Mouse (Mus musculus) forebrain, embryonic 15.5 days (tissue): ENCODE results near the gene Rnf181. TPM values are rescaled to one million over a fixed set of nuclear protein-coding genes. Genes with fewer than 3 reads are reported as not detected.

Experiments
- ATAC-seq: fragments of 200-750 bp; cut with Nextera tagmentation; replicated peaks from 2 replicates; pipeline ENCODE4 v1.8.0; 2017; ENCODE audit warnings: mild to moderate bottlenecking, moderate TSS enrichment, moderate library complexity
- H3K27ac ChIP-seq: fragments of 300-500 bp; sonication (generic); replicated peaks from 2 replicates; pipeline ENCODE4 v1.5.1; 2015; ENCODE audit warnings: mild to moderate bottlenecking, inconsistent platforms
- H3K27me3 ChIP-seq: fragments of 300-500 bp; sonication (generic); 2 replicates; pipeline ENCODE4 v1.6.1; 2015; ENCODE audit warnings: inconsistent platforms
- H3K36me3 ChIP-seq: fragments of 300-500 bp; sonication (generic); 2 replicates; pipeline ENCODE4 v1.6.1; 2015; ENCODE audit warnings: mild to moderate bottlenecking, inconsistent platforms
- H3K4me1 ChIP-seq: fragments of 300-500 bp; sonication (generic); 2 replicates; pipeline ENCODE4 v1.6.1; 2015; ENCODE audit warnings: inconsistent platforms
- H3K4me2 ChIP-seq: fragments of 300-500 bp; sonication (generic); replicated peaks from 2 replicates; pipeline ENCODE4 v1.6.1; 2015; ENCODE audit warnings: mild to moderate bottlenecking, inconsistent platforms
- H3K4me3 ChIP-seq: fragments of 300-500 bp; sonication (generic); 2 replicates; pipeline ENCODE4 v1.5.1; 2015; ENCODE audit warnings: mild to moderate bottlenecking, inconsistent platforms
- H3K9ac ChIP-seq: fragments of 300-500 bp; sonication (generic); replicated peaks from 2 replicates; pipeline ENCODE4 v1.6.1; 2015; ENCODE audit warnings: mild to moderate bottlenecking, inconsistent platforms
- H3K9me3 ChIP-seq: fragments of 300-500 bp; sonication (generic); 2 replicates; pipeline ENCODE4 v1.6.1; 2016; ENCODE audit warnings: inconsistent platforms
- WGBS: fragments of 180-500 bp; shearing (Covaris S2); methylation state at CpG from one replicate; pipeline ENCODE4 v1.1.7; 2015; ENCODE audit warnings: mixed read lengths; 5-methylcytosine and 5-hydroxymethylcytosine counted together
- polyA plus RNA-seq: library from polyadenylated mRNA; unstranded; fragments of >200 nt; fragmentation: Nextera tagmentation; extraction: Ambion mirVana; gene quantifications from 2 replicates; pipeline ENCODE4 v1.2.1, GENCODE M21; 2015

The Rnf181 gene
- polyA plus RNA-seq, 1 experiment from 2014 or later, result 126 TPM

DNA sequence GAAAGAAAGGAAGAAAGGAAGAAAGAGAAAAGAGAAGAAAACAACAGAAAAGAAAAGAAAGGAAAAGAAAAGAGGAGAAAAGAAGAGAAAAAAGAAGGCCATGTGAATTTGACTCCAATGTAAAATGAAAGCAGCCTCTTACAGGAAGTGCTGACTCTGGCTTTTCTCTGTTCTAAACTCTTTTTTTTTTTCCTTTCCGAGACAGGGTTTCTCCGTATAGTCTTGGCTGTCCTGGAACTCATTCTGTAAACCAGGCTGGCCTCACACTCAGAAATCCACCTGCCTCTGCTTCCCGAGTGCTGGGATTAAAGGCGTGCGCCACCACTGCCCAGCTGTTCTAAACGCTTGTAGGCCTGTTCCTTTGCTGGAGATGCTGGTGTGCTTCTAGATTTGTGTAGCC is 15.7 kb upstream of the Rnf181 start:
- H3K4me2 ChIP-seq, result no peak overlapping the region
- no peak overlapping the region for H3K27ac ChIP-seq

DNA sequence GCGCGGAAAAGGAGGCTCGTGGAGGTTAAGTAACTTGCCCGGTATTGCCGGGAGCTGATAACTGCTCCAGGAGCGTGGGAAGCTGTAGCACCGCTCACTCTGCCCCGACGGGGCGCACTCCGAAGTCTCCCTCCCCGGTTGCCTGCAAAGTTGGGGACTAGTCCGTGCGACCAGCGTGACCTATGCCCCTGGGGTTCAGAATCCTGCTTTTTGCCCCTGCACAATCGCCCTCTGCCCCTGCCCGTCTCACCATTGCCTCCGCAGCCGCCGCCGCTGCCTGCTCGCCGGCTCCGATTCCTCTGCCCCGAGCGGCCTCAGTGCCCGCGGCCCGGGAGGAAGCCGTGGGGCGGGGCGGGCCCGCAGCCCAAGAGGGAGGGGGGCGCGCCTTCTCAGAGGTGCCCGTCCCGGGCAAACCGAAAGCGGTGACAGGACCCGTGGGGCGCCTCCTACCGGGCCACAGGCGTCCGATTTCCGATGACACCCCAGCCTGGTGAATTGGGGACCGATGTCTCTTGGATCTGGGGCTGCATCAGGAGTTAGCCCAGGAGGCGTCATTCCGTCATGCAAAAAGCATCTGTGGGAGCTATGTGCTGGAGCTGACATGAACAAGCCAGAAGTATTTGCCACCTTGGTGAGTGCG is 13.5 kb upstream of the Rnf181 start, which contains the start of gene Vamp5:
Gene Vamp5, minus strand, starts transcription at position 338 of the 640 bp plus-strand sequence.
- Histone ChIP-seq H3K4me2 (peak within 1 kb of the TSS; percentile 60), H3K27ac (no peak within 1 kb of the TSS), H3K27me3 (peaks cover 22% of the 10 kb centered on the region; the same call in 1 of the 2 replicates), H3K9ac (peak within 1 kb of the TSS; percentile 40), H3K4me3 (peak within 1 kb of the TSS; percentile 40), H3K36me3 (no peaks in the 10 kb centered on the region), H3K4me1 (peaks cover 7% of the 10 kb centered on the region), H3K9me3 (no peaks in the 10 kb centered on the region)
- ATAC-seq, result peak; percentile 64; the same call in 1 of the 2 replicates
- 2% methylated on average over 47 of the region's 49 CpGs for WGBS

More for the DNA sequence above, 15.7 kb upstream of the Rnf181 start:
- Histone ChIP-seq H3K4me3 (no peak overlapping the region), H3K4me1 (peaks cover 7% of the 10 kb centered on the region), H3K9ac (no peak overlapping the region), H3K9me3 (no peaks in the 10 kb centered on the region), H3K27me3 (peaks cover 22% of the 10 kb centered on the region; the same call in 1 of the 2 replicates), H3K36me3 (no peaks in the 10 kb centered on the region)
- no peak for ATAC-seq
- WGBS, result 84% methylated on average over 6 of the region's 6 CpGs

DNA sequence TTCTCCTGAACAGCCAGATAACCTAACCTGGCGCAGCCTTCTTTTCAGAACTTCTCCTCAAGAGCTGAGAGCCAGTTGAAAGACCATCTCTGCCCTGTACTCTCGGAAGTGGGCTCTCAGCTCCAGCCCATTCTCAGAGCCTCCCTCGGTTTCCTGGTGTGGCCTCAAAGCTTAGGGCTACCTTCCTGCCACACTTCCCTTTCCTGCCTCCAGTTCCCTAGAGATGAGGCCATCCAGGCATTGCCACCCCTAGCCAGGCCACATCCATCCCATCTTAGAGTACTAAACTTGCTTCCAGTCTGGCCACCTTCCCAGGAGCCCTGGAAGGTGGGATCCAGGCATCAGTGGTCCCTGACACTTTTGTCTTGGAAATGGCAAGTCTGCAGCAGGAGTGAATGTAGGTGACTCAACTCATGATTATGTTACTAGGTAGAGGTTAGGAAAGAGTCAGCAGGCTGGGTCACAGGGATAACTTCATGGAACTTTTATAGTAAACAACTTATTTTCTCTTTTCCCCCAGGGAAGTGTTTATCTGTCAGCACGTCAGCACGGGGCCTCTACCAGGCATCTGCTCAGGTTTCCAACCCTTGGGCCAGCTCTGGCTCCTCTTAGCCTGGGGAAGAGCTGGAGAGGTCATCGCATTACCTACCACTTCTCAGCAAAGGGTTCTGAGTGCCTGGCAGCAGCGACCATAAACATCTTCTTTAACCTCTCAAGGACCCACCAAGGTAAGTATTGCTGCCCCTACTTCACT is 12.8 kb upstream of the Rnf181 start:
- peaks cover 22% of the 10 kb centered on the region; the same call in 1 of the 2 replicates for H3K27me3 ChIP-seq
- H3K27ac ChIP-seq, result no peak overlapping the region
- H3K9me3 ChIP-seq, result no peaks in the 10 kb centered on the region
- peak overlapping the region; percentile 40; the same call in 1 of the 2 replicates for H3K4me3 ChIP-seq
- peaks cover 7% of the 10 kb centered on the region for H3K4me1 ChIP-seq
- ATAC-seq, result no peak
- H3K4me2 ChIP-seq, result peak overlapping the region; percentile 60
- 42% methylated on average over 7 of the region's 7 CpGs for WGBS
- no peak overlapping the region for H3K9ac ChIP-seq
- H3K36me3 ChIP-seq, result no peaks in the 10 kb centered on the region

DNA sequence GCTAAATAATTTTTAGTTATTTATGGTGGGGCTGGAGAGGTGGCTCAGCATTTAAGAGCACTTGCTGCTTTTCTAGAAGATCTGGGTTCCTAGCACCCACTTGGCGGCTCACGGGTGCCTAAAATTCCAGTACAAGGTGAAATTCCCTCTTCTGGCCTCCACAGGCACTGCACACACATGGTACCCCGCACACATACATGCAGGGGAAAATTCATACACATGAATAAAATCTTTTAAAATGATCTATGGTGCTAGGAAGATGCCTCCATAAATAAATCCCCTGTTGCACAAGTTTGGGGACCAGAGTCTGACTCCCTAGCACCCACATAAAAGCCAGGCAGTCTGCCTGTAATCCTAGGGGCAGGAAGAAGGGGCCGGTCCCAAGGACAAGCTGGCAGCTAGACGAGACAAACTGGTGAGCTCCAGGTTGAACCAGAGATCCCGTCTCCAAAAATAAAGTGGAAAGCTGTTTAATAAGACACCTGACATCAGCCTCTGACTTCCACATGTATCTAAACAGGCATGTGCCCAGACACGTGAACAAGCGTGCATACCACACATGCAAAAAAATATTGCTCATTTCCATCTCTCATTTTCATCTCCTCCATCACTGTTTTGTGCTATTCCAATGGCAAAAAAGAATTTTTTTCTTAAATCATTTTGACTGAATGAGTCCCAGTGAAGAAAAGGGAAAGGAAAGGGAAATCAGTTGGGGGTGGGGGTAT is 11.9 kb upstream of the Rnf181 start:
- Histone ChIP-seq H3K27ac (no peak overlapping the region), H3K9me3 (no peaks in the 10 kb centered on the region), H3K27me3 (peaks cover 22% of the 10 kb centered on the region; the same call in 1 of the 2 replicates), H3K9ac (no peak overlapping the region), H3K4me3 (no peak overlapping the region), H3K4me2 (no peak overlapping the region), H3K36me3 (no peaks in the 10 kb centered on the region), H3K4me1 (peaks cover 7% of the 10 kb centered on the region)
- 87% methylated on average over 8 of the region's 8 CpGs for WGBS
- no peak for ATAC-seq

DNA sequence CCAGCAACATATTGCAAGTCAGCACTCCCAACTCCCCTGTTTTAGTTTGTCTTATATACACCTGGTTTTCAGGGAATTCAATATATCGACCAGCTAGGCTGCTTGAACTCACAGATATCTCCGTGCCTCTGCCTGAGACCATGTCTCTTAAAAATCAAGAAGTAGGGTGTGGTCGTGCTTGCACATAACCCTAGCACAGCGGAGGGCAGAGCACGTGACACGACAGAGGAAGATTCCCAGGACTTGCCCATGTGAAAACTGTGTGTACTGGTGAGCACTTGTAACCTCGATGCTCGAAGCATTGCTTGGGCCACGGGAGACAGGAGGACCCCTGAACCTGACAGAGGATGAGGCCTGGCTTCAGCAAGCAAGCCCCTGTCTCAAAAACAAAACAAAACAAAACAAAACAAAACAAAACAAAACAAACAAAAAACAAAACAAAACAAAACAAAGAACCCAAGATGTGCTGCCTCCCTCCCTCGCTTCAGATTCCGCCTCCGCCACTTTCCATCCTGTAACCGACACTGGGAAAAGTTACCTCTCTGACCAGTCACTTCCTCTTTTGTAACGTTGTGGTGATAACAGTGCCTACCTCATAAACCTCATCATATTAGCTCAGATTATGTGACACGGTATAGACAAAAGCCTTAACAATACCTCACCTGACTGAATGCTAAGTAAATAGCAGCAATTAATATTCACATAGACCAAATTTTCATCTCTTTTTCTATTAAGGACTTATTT is 8.2 kb upstream of the Rnf181 start:
- Histone ChIP-seq H3K4me2 (no peak overlapping the region), H3K27me3 (peaks cover 9% of the 10 kb centered on the region; the same call in 1 of the 2 replicates), H3K4me1 (peaks cover 1% of the 10 kb centered on the region), H3K4me3 (no peak overlapping the region), H3K9ac (no peak overlapping the region), H3K36me3 (no peaks in the 10 kb centered on the region), H3K9me3 (no peaks in the 10 kb centered on the region), H3K27ac (no peak overlapping the region)
- WGBS, result 84% methylated on average over 15 of the region's 15 CpGs
- no peak for ATAC-seq

DNA sequence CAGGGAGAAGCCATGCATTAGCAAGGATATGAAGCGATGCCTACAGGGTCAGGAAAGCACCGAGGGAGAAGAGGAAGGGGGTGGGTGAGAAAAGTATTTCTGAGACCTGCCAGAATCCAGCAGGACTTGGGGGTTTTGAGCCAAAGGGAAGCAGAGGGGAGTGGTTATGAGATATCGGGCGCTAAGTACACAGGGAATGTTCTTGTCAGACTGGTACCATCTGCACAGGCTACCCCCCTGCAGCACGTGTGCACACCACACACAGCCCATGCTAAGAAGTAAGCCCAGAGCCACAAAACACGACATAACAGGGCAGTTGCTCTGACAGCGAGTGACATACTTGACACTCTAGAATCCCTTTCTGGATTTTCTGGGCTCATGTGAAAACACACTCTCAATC is 7.5 kb upstream of the Rnf181 start:
- Histone ChIP-seq H3K4me3 (no peak overlapping the region), H3K9ac (no peak overlapping the region), H3K27me3 (peaks cover 1% of the 10 kb centered on the region; the same call in 1 of the 2 replicates), H3K4me2 (no peak overlapping the region), H3K4me1 (no peaks in the 10 kb centered on the region), H3K9me3 (no peaks in the 10 kb centered on the region), H3K27ac (no peak overlapping the region), H3K36me3 (no peaks in the 10 kb centered on the region)
- WGBS, result 78% methylated on average over 7 of the region's 7 CpGs
- ATAC-seq, result no peak

DNA sequence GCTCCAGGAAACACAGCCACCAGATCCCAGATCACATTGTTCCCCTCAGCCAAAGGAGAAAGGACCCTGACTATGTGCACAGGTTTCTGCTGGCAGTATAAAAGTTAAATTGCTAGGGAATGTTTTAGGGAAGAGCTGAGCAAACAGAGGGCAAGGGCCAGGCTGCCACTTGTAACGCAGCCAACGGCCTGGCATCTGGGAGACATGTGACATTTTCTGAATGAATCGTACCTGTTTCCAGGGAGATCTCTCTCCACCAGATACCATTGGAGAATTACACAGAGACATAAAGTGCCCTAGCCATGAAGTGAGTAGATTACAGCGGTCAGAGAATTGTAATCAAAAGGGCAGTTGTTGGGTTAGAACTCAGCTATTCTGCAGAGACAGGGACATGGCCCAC is 6.4 kb upstream of the Rnf181 start:
- no peaks in the 10 kb centered on the region for H3K9me3 ChIP-seq
- H3K27ac ChIP-seq, result no peak overlapping the region
- no peak overlapping the region for H3K4me2 ChIP-seq
- WGBS, result 93% methylated on average over 4 of the region's 4 CpGs
- no peaks in the 10 kb centered on the region for H3K36me3 ChIP-seq
- no peak overlapping the region for H3K4me3 ChIP-seq
- H3K4me1 ChIP-seq, result no peaks in the 10 kb centered on the region
- no peak for ATAC-seq
- H3K27me3 ChIP-seq, result no peaks in the 10 kb centered on the region
- no peak overlapping the region for H3K9ac ChIP-seq

- Histone ChIP-seq H3K9me3 (no peaks in the 10 kb centered on the region), H3K27ac (no peak overlapping the region), H3K4me3 (no peak overlapping the region), H3K9ac (no peak overlapping the region), H3K27me3 (no peaks in the 10 kb centered on the region), H3K4me1 (no peaks in the 10 kb centered on the region), H3K4me2 (no peak overlapping the region), H3K36me3 (no peaks in the 10 kb centered on the region)
- WGBS, result 29% methylated on average over 1 of the region's 1 CpGs
- ATAC-seq, result no peak
Observed at GRCm38 (mm10) chr6:72371571-72371970, 4.8 kb upstream of the Rnf181 start.

- no peaks in the 10 kb centered on the region for H3K27me3 ChIP-seq
- ATAC-seq, result no peak
- no peak overlapping the region for H3K9ac ChIP-seq
- 48% methylated on average over 5 of the region's 5 CpGs for WGBS
- no peak overlapping the region for H3K27ac ChIP-seq
- no peaks in the 10 kb centered on the region for H3K36me3 ChIP-seq
- H3K4me2 ChIP-seq, result no peak overlapping the region
- H3K4me3 ChIP-seq, result no peak overlapping the region
- H3K9me3 ChIP-seq, result no peaks in the 10 kb centered on the region
- H3K4me1 ChIP-seq, result no peaks in the 10 kb centered on the region
Observed at GRCm38 (mm10) chr6:72371147-72371546, 4.4 kb upstream of the Rnf181 start.

DNA sequence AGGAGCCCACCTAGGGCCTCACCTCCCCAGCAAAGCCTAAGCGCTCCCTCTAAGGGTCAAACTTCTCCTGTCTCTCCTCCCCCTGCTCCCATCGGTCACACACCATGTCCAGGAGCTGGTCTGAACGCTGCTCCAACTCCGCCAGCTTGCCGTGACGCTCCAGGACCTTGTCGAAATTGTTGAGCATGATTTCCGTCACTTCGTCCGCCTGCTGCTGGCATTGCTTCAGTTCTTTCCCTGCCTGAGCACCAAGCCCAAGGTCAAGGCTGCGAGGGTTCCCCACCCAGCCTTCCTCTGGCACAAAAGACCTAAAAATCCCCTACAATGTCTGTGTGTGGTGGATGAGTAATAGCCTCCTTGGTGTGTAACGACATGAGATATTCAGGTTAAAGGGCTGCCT is 3.3 kb upstream of the Rnf181 start:
- no peaks in the 10 kb centered on the region for H3K9me3 ChIP-seq
- no peaks in the 10 kb centered on the region for H3K4me1 ChIP-seq
- no peak overlapping the region for H3K4me3 ChIP-seq
- no peak overlapping the region for H3K9ac ChIP-seq
- H3K27ac ChIP-seq, result no peak overlapping the region
- no peaks in the 10 kb centered on the region for H3K36me3 ChIP-seq
- no peak overlapping the region for H3K4me2 ChIP-seq
- 80% methylated on average over 12 of the region's 12 CpGs for WGBS
- ATAC-seq, result no peak
- no peaks in the 10 kb centered on the region for H3K27me3 ChIP-seq

- Histone ChIP-seq H3K9ac (no peak overlapping the region), H3K9me3 (no peaks in the 10 kb centered on the region), H3K4me1 (no peaks in the 10 kb centered on the region), H3K27ac (no peak overlapping the region), H3K4me3 (no peak overlapping the region), H3K4me2 (no peak overlapping the region), H3K36me3 (no peaks in the 10 kb centered on the region), H3K27me3 (no peaks in the 10 kb centered on the region)
- ATAC-seq, result no peak
- WGBS, result 79% methylated on average over 4 of the region's 4 CpGs
Observed at GRCm38 (mm10) chr6:72369557-72369956, 2.8 kb upstream of the Rnf181 start.
